Mouse (Mus musculus): ENCODE measurements around the gene Ier3. TPM values are rescaled to one million over a fixed set of nuclear protein-coding genes. Genes with fewer than 3 reads are reported as not detected.

Ier3 gene
- polyA plus RNA-seq, 1 experiment = not detected

DNA sequence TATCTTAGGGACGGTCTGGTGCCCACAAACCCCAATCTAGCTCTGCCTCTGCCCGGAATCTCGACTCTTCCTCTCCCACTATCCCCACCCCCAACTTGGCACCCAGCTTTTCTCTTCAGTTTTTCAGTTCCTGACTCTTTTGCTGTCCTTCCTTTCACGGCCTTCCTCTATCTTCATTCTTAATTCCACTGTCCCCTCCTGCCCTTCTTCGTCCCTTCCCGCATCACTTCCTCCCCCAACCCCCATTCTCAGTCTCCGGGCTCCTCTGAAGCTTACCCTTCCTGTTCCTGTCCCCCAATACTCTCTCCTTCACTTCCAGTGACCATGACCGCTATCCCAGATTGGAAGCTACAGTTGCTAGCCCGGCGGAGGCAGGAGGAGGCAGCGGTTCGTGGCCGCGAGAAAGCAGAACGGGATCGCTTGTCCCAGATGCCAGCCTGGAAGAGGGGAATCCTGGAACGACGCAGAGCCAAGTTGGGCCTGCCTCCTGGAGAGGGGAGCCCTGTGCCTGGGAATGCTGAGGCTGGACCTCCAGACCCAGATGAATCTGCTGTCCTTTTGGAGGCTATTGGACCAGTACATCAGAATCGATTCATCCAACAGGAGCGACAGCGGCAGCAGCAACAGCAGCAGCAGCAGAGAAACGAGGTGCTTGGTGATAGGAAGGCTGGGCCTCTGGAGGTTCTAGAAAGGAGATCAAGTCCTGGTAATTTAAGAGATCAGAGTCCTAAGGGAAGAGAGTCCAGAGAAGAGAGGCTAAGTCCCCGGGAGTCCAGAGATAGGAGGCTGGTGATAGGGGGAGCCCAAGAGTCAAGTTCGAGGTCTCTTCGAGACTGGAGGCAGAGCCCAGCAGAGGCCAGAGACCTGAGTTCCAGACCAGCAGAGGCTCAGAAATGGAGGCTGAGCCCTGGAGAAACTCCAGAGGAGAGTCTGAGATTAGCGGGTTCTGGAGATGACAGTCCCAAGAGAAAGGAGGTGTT lies 45.7 kb downstream of the Ier3 start:
- 27% methylated on average over 26 of the region's 26 CpGs for WGBS
- TF ChIP-seq POLR2A (IDR thresholded peaks at IDR 0.05; ENCODE audit: insufficient read depth, low read depth, low read length) (no peak), CTCF (IDR thresholded peaks at IDR 0.05; ENCODE audit: insufficient read depth, low read depth, low read length) (no peak)
- H3K27ac ChIP-seq (ENCODE audit: insufficient read depth, low read depth, low read length) = peak overlapping the region; percentile 75

DNA sequence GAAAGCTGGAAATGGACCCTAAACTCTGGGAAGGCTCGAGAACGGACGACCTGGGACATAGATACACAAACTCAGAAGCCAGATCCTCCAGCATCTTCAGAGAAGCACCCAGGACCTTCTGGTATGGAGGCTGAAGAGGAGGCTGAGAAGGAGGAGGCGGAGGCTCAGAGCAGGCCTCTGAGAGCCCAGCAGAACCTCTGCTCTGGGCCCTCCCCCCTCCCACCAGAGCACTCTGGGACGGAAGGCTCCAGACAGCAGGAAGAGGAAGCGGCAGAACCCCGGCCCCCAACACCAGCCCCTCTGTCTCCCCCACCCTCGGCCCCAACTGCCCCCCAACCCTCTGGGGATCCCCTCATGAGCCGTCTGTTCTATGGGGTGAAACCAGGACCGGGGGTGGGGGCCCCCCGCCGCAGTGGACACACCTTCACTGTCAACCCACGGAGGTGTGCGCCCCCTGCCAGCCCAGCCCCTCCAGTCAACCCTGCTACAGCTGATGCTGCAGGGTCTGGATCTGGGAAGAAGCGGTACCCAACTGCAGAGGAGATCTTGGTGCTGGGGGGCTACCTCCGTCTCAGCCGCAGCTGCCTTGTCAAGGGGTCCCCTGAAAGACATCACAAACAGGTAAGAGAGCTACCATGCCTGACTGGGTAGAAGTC lies 46.8 kb downstream of the Ier3 start:
- peak overlapping the region; percentile 53 for H3K4me3 ChIP-seq (ENCODE audit: insufficient read depth, low read depth, low read length)
- TF ChIP-seq POLR2A (IDR thresholded peaks at IDR 0.05; ENCODE audit: insufficient read depth, low read depth, low read length) = no peak
- 43% methylated on average over 17 of the region's 17 CpGs for WGBS
- H3K27ac ChIP-seq (ENCODE audit: insufficient read depth, low read depth, low read length) = peak overlapping the region; percentile 17; the same call in 1 of the 2 replicates
- peaks cover 47% of the 10 kb centered on the region for H3K4me1 ChIP-seq (ENCODE audit: control insufficient read depth, insufficient read depth, low read length)

More for the DNA sequence above, 45.7 kb downstream of the Ier3 start:
- Histone ChIP-seq H3K4me3 (ENCODE audit: insufficient read depth, low read depth, low read length) (peak overlapping the region; percentile 53), H3K4me1 (ENCODE audit: control insufficient read depth, insufficient read depth, low read length) (peaks cover 47% of the 10 kb centered on the region)

DNA sequence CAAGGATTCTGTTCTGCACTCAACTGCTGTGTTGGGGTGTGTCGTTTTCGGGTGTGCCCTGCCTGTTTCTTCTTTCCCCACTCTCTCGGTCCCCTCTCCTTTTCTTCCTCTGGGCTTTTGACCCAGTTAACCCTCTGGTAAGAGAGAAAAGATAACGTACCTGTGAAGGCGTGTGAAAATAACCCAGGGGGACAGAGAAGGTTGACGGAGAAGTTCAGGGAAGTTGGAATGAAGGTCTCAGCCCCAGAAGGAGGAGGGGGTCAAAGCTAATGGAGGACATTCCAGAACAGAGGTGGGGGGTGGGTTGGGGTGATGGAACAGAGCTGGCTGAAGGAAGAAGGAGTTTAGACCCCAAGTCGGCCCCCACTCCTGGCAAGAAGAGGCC lies 47.5 kb downstream of the Ier3 start:
- Histone ChIP-seq H3K4me3 (ENCODE audit: insufficient read depth, low read depth, low read length) (peak overlapping the region; percentile 53), H3K27ac (ENCODE audit: insufficient read depth, low read depth, low read length) (peak overlapping the region; percentile 17; the same call in 1 of the 2 replicates), H3K4me1 (ENCODE audit: control insufficient read depth, insufficient read depth, low read length) (peaks cover 51% of the 10 kb centered on the region)
- WGBS = 17% methylated on average over 7 of the region's 7 CpGs
- TF ChIP-seq POLR2A (IDR thresholded peaks at IDR 0.05; ENCODE audit: insufficient read depth, low read depth, low read length) (no peak), CTCF (IDR thresholded peaks at IDR 0.05; ENCODE audit: insufficient read depth, low read depth, low read length) (no peak)

DNA sequence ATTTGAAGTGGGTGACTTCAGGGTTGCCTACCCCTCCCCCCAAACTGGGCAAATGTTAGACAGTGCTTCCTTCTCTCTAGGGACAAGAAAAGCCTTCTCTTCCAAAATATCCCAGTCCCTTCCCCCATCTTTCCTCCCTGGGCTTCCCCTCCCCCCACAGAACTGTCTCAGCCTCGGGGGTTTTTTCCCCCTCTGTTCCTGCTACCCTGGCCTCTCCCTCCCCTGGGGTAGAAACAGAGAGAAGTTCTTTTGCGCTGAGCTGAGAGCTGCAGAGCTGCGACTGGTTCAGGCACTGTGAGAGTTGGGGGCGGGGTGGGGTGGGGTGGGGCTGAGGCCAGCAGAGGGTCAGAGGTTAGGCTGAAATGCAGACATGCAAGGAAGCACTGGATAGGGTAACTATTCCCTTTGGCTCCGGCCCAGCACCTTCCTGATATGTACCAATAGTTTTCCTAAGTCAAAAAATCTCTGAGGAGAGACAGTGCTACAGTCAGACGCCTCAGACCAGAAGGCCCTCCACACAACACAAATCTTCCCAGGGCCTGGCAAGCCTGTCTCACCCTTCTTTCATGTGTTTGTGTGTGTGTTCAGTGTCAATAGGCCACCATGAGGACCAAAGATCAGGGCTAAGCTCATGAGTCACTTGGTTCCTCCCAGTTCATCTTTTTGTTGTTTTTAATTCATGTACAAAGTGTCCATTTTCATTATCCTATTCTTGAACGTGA lies 48.0 kb downstream of the Ier3 start:
- peak overlapping the region; percentile 53 for H3K4me3 ChIP-seq (ENCODE audit: insufficient read depth, low read depth, low read length)
- H3K4me1 ChIP-seq (ENCODE audit: control insufficient read depth, insufficient read depth, low read length) = peaks cover 51% of the 10 kb centered on the region
- TF ChIP-seq POLR2A (IDR thresholded peaks at IDR 0.05; ENCODE audit: insufficient read depth, low read depth, low read length) = no peak
- TF ChIP-seq CTCF (IDR thresholded peaks at IDR 0.05; ENCODE audit: insufficient read depth, low read depth, low read length) = no peak
- H3K27ac ChIP-seq (ENCODE audit: insufficient read depth, low read depth, low read length) = peak overlapping the region; percentile 17; the same call in 1 of the 2 replicates
- WGBS = 21% methylated on average over 7 of the region's 7 CpGs

DNA sequence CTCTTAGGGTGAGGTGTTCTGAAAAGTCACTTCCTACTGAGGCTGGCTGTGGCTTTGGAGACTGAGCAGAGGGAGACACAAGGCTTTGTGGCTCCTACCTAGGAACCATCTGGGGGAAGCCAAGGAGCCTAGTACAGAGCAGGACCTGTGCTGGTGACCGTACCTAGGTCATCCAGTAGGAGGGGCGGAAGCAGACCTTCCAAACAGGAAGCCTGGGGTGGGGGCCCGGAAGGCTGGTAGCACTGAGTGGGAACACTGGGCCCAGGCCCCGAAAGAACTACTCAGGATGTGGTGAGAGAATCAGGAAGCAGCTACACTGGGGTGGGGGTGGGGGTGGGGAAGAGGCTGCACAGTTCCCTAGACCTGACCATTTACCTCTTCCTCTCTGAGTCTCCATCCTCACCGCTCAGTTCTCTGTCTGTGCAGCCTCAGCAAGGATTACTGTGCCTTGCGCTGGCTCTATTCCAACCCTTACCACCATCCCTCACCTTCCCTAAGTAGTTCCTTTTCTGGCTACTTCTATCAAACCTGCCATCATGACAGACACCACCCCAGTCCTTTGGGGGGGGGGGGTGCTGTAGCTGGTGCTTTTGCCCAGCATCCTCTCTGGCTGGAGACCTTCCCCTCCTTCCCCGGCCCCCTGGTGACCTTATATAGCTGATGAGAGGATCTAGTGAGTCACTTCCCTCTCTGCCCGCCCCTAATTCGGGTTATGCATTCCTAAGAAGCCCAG lies 48.8 kb downstream of the Ier3 start:
- 53% methylated on average over 9 of the region's 9 CpGs for WGBS
- Histone ChIP-seq H3K4me3 (ENCODE audit: insufficient read depth, low read depth, low read length) (peak overlapping the region; percentile 19; the same call in 1 of the 2 replicates), H3K27ac (ENCODE audit: insufficient read depth, low read depth, low read length) (peak overlapping the region; percentile 79; the same call in 1 of the 2 replicates), H3K4me1 (ENCODE audit: control insufficient read depth, insufficient read depth, low read length) (peaks cover 48% of the 10 kb centered on the region)
- TF ChIP-seq POLR2A (IDR thresholded peaks at IDR 0.05; ENCODE audit: insufficient read depth, low read depth, low read length) (no peak), CTCF (IDR thresholded peaks at IDR 0.05; ENCODE audit: insufficient read depth, low read depth, low read length) (no peak)

DNA sequence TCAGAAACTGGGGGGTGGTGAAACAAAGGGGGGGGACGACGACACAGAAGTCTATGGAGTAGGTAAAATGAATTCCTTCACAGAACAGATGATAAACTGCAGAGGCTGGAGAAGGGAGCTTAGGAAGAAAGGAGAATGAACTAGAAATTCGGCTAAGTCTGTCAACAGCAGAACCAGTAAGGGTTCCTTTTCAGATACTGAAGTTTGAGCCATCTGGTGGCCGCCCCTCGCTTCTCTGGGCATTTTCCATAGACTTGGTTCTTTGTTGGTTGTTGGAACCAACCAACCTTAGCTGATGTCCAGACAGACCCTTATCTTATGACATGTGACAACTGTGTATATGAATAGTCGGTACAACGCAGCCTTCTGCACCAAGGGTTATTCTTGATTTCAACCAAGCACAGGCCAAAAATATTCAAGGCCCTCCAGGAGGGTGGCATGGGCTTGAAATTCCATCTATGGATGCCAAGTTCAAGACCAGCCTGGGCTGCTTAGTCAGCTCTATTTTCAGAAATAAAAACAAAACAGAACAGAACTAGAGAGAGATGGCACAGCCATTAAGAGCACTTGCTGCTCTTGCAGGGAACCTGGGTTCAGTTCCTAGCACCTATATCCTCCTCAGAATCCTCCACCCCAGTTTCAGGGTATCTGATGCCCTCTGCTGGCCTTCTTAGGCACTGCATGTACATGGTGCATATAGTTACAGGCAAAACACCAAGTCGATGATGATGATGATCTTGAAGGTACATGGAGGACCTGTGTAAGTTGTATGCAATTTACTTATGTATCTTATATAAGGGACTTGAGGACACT lies 49.6 kb downstream of the Ier3 start:
- Histone ChIP-seq H3K4me1 (ENCODE audit: control insufficient read depth, insufficient read depth, low read length) (peaks cover 44% of the 10 kb centered on the region), H3K4me3 (ENCODE audit: insufficient read depth, low read depth, low read length) (no peak overlapping the region), H3K27ac (ENCODE audit: insufficient read depth, low read depth, low read length) (peak overlapping the region; percentile 79; the same call in 1 of the 2 replicates)
- 56% methylated on average over 8 of the region's 8 CpGs for WGBS
- TF ChIP-seq CTCF (IDR thresholded peaks at IDR 0.05; ENCODE audit: insufficient read depth, low read depth, low read length) (no peak), POLR2A (IDR thresholded peaks at IDR 0.05; ENCODE audit: insufficient read depth, low read depth, low read length) (no peak)

Other genes with a start within 250 kb of the Ier3 start
- not detected in 2 replicates for gene Sfta2, start 220.1 kb upstream of the Ier3 start, polyA plus RNA-seq (2012; ENCODE audit: insufficient read depth, insufficient read length, low replicate concordance, missing spikeins)
- gene Gm9573, start 195.0 kb upstream of the Ier3 start, polyA plus RNA-seq (2012; ENCODE audit: insufficient read depth, insufficient read length, low replicate concordance, missing spikeins) = not detected in 2 replicates
- gene Mucl3, start 178.0 kb upstream of the Ier3 start, polyA plus RNA-seq (2012; ENCODE audit: insufficient read depth, insufficient read length, low replicate concordance, missing spikeins) = not detected in 2 replicates
- not detected in 2 replicates for gene Vars2, start 154.1 kb upstream of the Ier3 start, polyA plus RNA-seq (2012; ENCODE audit: insufficient read depth, insufficient read length, low replicate concordance, missing spikeins)
- gene Gtf2h4, start 147.9 kb upstream of the Ier3 start, polyA plus RNA-seq (2012; ENCODE audit: insufficient read depth, insufficient read length, low replicate concordance, missing spikeins) = not detected in 2 replicates
- not detected in 2 replicates for gene Ddr1, start 117.1 kb upstream of the Ier3 start, polyA plus RNA-seq (2012; ENCODE audit: insufficient read depth, insufficient read length, low replicate concordance, missing spikeins)
- gene Flot1, start 1.5 kb downstream of the Ier3 start, polyA plus RNA-seq (2012; ENCODE audit: insufficient read depth, insufficient read length, low replicate concordance, missing spikeins) = not detected in 2 replicates
- 228 and 580 TPM in 2 replicates for gene Tubb5, start 16.6 kb downstream of the Ier3 start, polyA plus RNA-seq (2012; ENCODE audit: insufficient read depth, insufficient read length, low replicate concordance, missing spikeins)
- gene Mdc1, start 19.8 kb downstream of the Ier3 start, polyA plus RNA-seq (2012; ENCODE audit: insufficient read depth, insufficient read length, low replicate concordance, missing spikeins) = 41.3 TPM in 1 of 2 replicates, not detected in the other
- not detected in 2 replicates for gene Nrm, start 39.6 kb downstream of the Ier3 start, polyA plus RNA-seq (2012; ENCODE audit: insufficient read depth, insufficient read length, low replicate concordance, missing spikeins)
- not detected in 2 replicates for gene Ppp1r18, start 43.9 kb downstream of the Ier3 start, polyA plus RNA-seq (2012; ENCODE audit: insufficient read depth, insufficient read length, low replicate concordance, missing spikeins)
- not detected in 2 replicates for gene Dhx16, start 58.1 kb downstream of the Ier3 start, polyA plus RNA-seq (2012; ENCODE audit: insufficient read depth, insufficient read length, low replicate concordance, missing spikeins)
- not detected in 2 replicates for gene 2310061I04Rik, start 75.7 kb downstream of the Ier3 start, polyA plus RNA-seq (2012; ENCODE audit: insufficient read depth, insufficient read length, low replicate concordance, missing spikeins)
- gene Atat1, start 88.4 kb downstream of the Ier3 start, polyA plus RNA-seq (2012; ENCODE audit: insufficient read depth, insufficient read length, low replicate concordance, missing spikeins) = not detected in 2 replicates
- not detected in 2 replicates for gene Mrps18b, start 94.7 kb downstream of the Ier3 start, polyA plus RNA-seq (2012; ENCODE audit: insufficient read depth, insufficient read length, low replicate concordance, missing spikeins)
- not detected in 2 replicates for gene Ppp1r10, start 94.8 kb downstream of the Ier3 start, polyA plus RNA-seq (2012; ENCODE audit: insufficient read depth, insufficient read length, low replicate concordance, missing spikeins)
- not detected in 2 replicates for gene Abcf1, start 148.1 kb downstream of the Ier3 start, polyA plus RNA-seq (2012; ENCODE audit: insufficient read depth, insufficient read length, low replicate concordance, missing spikeins)
- not detected in 2 replicates for gene Gnl1, start 158.2 kb downstream of the Ier3 start, polyA plus RNA-seq (2012; ENCODE audit: insufficient read depth, insufficient read length, low replicate concordance, missing spikeins)
- gene Prr3, start 158.6 kb downstream of the Ier3 start, polyA plus RNA-seq (2012; ENCODE audit: insufficient read depth, insufficient read length, low replicate concordance, missing spikeins) = not detected in 2 replicates
- gene H2-T24, start 198.9 kb downstream of the Ier3 start, polyA plus RNA-seq (2012; ENCODE audit: insufficient read depth, insufficient read length, low replicate concordance, missing spikeins) = not detected in 2 replicates
- gene H2-T23, start 211.2 kb downstream of the Ier3 start, polyA plus RNA-seq (2012; ENCODE audit: insufficient read depth, insufficient read length, low replicate concordance, missing spikeins) = 151 TPM in 1 of 2 replicates, not detected in the other
- not detected in 2 replicates for gene H2-T22, start 221.1 kb downstream of the Ier3 start, polyA plus RNA-seq (2012; ENCODE audit: insufficient read depth, insufficient read length, low replicate concordance, missing spikeins)
- gene Gm6034, start 221.3 kb downstream of the Ier3 start, polyA plus RNA-seq (2012; ENCODE audit: insufficient read depth, insufficient read length, low replicate concordance, missing spikeins) = not detected in 2 replicates
- gene Gm11127, start 236.7 kb downstream of the Ier3 start, polyA plus RNA-seq (2012; ENCODE audit: insufficient read depth, insufficient read length, low replicate concordance, missing spikeins) = not detected in 2 replicates

All from olfactory bulb, adult 2 months (tissue).